Mouse (Mus musculus) CH12.LX (cell line): ENCODE results near the gene Hecw2. TPM values are rescaled to one million over a fixed set of nuclear protein-coding genes. Genes with fewer than 3 reads are reported as not detected.

Source experiments
- DNase-seq: peaks from one replicate; pipeline ENCODE4 v3.0.0-alpha.2; 2013; ENCODE audit errors: extremely low read depth
- H3K27ac ChIP-seq: 2 replicates; pipeline ENCODE4 v1.5.1; 2012; ENCODE audit warnings: low read depth, mild to moderate bottlenecking, control low read depth, moderate library complexity; ENCODE audit not compliant: insufficient read depth
- H3K27me3 ChIP-seq: replicated peaks from 2 replicates; pipeline ENCODE3; 2012; ENCODE audit warnings: inconsistent platforms
- H3K36me3 ChIP-seq, 2 experiments: replicated peaks in 1 of 2; 2 replicates each; pipeline versions ENCODE3 to v1.6.1; 2012; ENCODE audit warnings: inconsistent platforms in 1 of 2, low read length in 1 of 2, mild to moderate bottlenecking in 1 of 2, mixed read lengths in 1 of 2, moderate library complexity in 1 of 2; ENCODE audit not compliant: control insufficient read depth in 1 of 2, insufficient read depth in 1 of 2
- H3K4me1 ChIP-seq, 2 experiments: 2 replicates each; pipeline ENCODE4 v1.6.1; 2012; ENCODE audit warnings: inconsistent platforms in 1 of 2, moderate library complexity in 1 of 2; ENCODE audit not compliant: insufficient read depth in 2 of 2, control insufficient read depth in 1 of 2
- H3K4me2 ChIP-seq: 2 replicates; pipeline ENCODE4 v1.6.1; 2012; ENCODE audit warnings: low read depth, mild to moderate bottlenecking, control low read depth; ENCODE audit not compliant: poor library complexity, insufficient read depth, severe bottlenecking
- H3K4me3 ChIP-seq, 3 experiments: fragments of 150-350 bp in 1 of 3; sonication (generic) in 1 of 3; replicated peaks in 1 of 3; 2 replicates each; pipeline versions ENCODE3 to v1.5.1; 2011 to 2012; ENCODE audit warnings: low read depth in 2 of 3, low read length in 2 of 3, mild to moderate bottlenecking in 2 of 3, moderate library complexity in 2 of 3, control low read depth in 1 of 3, improper control_type of control experiment in 1 of 3, inconsistent platforms in 1 of 3, mixed read lengths in 1 of 3; ENCODE audit not compliant: poor library complexity in 1 of 3
- H3K79me2 ChIP-seq: replicated peaks from 2 replicates; pipeline ENCODE4 v1.6.1; 2012; ENCODE audit warnings: mild to moderate bottlenecking, moderate library complexity; ENCODE audit not compliant: control insufficient read depth, poor library complexity, insufficient read depth, severe bottlenecking; ENCODE audit errors: extremely low read depth
- H3K9ac ChIP-seq: 2 replicates; pipeline ENCODE4 v1.6.1; 2012; ENCODE audit warnings: low read depth, mild to moderate bottlenecking, control low read depth, moderate library complexity; ENCODE audit not compliant: insufficient read depth
- H3K9me3 ChIP-seq: replicated peaks from 2 replicates; pipeline ENCODE3; 2012; ENCODE audit warnings: low read length, inconsistent platforms, mixed read lengths
- BHLHE40 ChIP-seq: IDR thresholded peaks from 2 replicates; pipeline ENCODE4 v1.6.1; 2011; ENCODE audit warnings: mild to moderate bottlenecking, low read depth, low read length, improper control_type of control experiment
- CHD1 ChIP-seq: IDR thresholded peaks from 2 replicates; pipeline ENCODE4 v1.6.1; 2012; ENCODE audit warnings: low read depth, low read length, improper control_type of control experiment, inconsistent platforms
- CHD2 ChIP-seq: IDR thresholded peaks from 2 replicates; pipeline ENCODE4 v1.6.1; 2011; ENCODE audit warnings: low read length, improper control_type of control experiment
- CTCF ChIP-seq, 2 experiments: IDR thresholded peaks in 1 of 2; conservative IDR thresholded peaks in 1 of 2; 2 replicates each; pipeline ENCODE4 v1.5.1; 2011 to 2012; ENCODE audit warnings: low read depth in 2 of 2, low read length in 2 of 2, improper control_type of control experiment in 1 of 2, inconsistent platforms in 1 of 2, mild to moderate bottlenecking in 1 of 2, moderate library complexity in 1 of 2
- ELF1 ChIP-seq: IDR thresholded peaks from 2 replicates; pipeline ENCODE4 v1.6.1; 2014; ENCODE audit warnings: low read depth, mild to moderate bottlenecking, inconsistent platforms, low read length, improper control_type of control experiment
- ETS1 ChIP-seq: conservative IDR thresholded peaks from 2 replicates; pipeline ENCODE4 v1.6.1; 2012; ENCODE audit warnings: low read depth, mild to moderate bottlenecking, inconsistent platforms, low read length, improper control_type of control experiment, moderate library complexity
- HCFC1 ChIP-seq: IDR thresholded peaks from 2 replicates; pipeline ENCODE4 v1.6.1; 2012; ENCODE audit warnings: low read depth, mild to moderate bottlenecking, inconsistent platforms, low read length, improper control_type of control experiment
- IRF4 ChIP-seq: IDR thresholded peaks from 2 replicates; pipeline ENCODE4 v1.6.1; 2014; ENCODE audit warnings: low read depth, mild to moderate bottlenecking, inconsistent platforms, low read length, improper control_type of control experiment
- JUND ChIP-seq: conservative IDR thresholded peaks from 2 replicates; pipeline ENCODE4 v1.6.1; 2011; ENCODE audit warnings: low read depth, low read length, improper control_type of control experiment
- KAT2A ChIP-seq: IDR thresholded peaks from 2 replicates; pipeline ENCODE4 v1.6.1; 2012; ENCODE audit warnings: low read length, improper control_type of control experiment, inconsistent platforms; ENCODE audit not compliant: insufficient replicate concordance
- MAFK ChIP-seq: IDR thresholded peaks from 2 replicates; pipeline ENCODE4 v1.6.1; 2011; ENCODE audit warnings: low read length, improper control_type of control experiment; ENCODE audit not compliant: insufficient replicate concordance
- MAX ChIP-seq: IDR thresholded peaks from 2 replicates; pipeline ENCODE4 v1.6.1; 2011; ENCODE audit warnings: low read length, improper control_type of control experiment
- MAZ ChIP-seq: IDR thresholded peaks from 2 replicates; pipeline ENCODE4 v1.6.1; 2012; ENCODE audit warnings: low read depth, mild to moderate bottlenecking, inconsistent platforms, low read length, improper control_type of control experiment, moderate library complexity
- MEF2A ChIP-seq: IDR thresholded peaks from 2 replicates; pipeline ENCODE4 v1.6.1; 2014; ENCODE audit warnings: low read depth, mild to moderate bottlenecking, inconsistent platforms, low read length, improper control_type of control experiment, borderline replicate concordance
- MXI1 ChIP-seq: IDR thresholded peaks from 2 replicates; pipeline ENCODE4 v1.6.1; 2011; ENCODE audit warnings: mild to moderate bottlenecking, low read depth, low read length, improper control_type of control experiment
- MYC ChIP-seq: IDR thresholded peaks from 2 replicates; pipeline ENCODE4 v1.6.1; 2011; ENCODE audit warnings: low read depth, mild to moderate bottlenecking, improper control_type of control experiment, low read length
- NELFE ChIP-seq: IDR thresholded peaks from 2 replicates; pipeline ENCODE4 v1.6.1; 2011; ENCODE audit warnings: low read depth, low read length, improper control_type of control experiment
- NRF1 ChIP-seq: IDR thresholded peaks from 2 replicates; pipeline ENCODE4 v1.6.1; 2014; ENCODE audit warnings: low read depth, mild to moderate bottlenecking, inconsistent platforms, low read length, improper control_type of control experiment, moderate library complexity
- PAX5 ChIP-seq: IDR thresholded peaks from 2 replicates; pipeline ENCODE4 v1.6.1; 2012; ENCODE audit warnings: low read length, inconsistent platforms, mixed read lengths
- POLR2A ChIP-seq: IDR thresholded peaks from 2 replicates; pipeline ENCODE4 v1.6.1; 2011; ENCODE audit warnings: low read depth, mild to moderate bottlenecking, improper control_type of control experiment, low read length
- POLR2AphosphoS2 ChIP-seq: IDR thresholded peaks from 2 replicates; pipeline ENCODE4 v1.6.1; 2011; ENCODE audit warnings: low read depth, low read length, improper control_type of control experiment
- RAD21 ChIP-seq: IDR thresholded peaks from 2 replicates; pipeline ENCODE4 v1.6.1; 2011; ENCODE audit warnings: low read depth, mild to moderate bottlenecking, low read length, improper control_type of control experiment, moderate library complexity
- RCOR1 ChIP-seq: conservative IDR thresholded peaks from 2 replicates; pipeline ENCODE4 v1.6.1; 2012; ENCODE audit warnings: low read depth, mild to moderate bottlenecking, inconsistent platforms, low read length, improper control_type of control experiment
- SIN3A ChIP-seq: IDR thresholded peaks from 2 replicates; pipeline ENCODE4 v1.6.1; 2012; ENCODE audit warnings: low read length, improper control_type of control experiment, inconsistent platforms
- SMC3 ChIP-seq: IDR thresholded peaks from 2 replicates; pipeline ENCODE4 v1.6.1; 2011; ENCODE audit warnings: low read depth, low read length, improper control_type of control experiment
- TBP ChIP-seq: conservative IDR thresholded peaks from 2 replicates; pipeline ENCODE4 v1.6.1; 2011; ENCODE audit warnings: low read depth, low read length, improper control_type of control experiment
- ZKSCAN1 ChIP-seq: IDR thresholded peaks from 2 replicates; pipeline ENCODE4 v1.6.1; 2012; ENCODE audit warnings: low read depth, inconsistent platforms, low read length, improper control_type of control experiment, borderline replicate concordance
- dilution Hi-C: fragments of 300-500 bp; cut with MboI; formaldehyde crosslinking; loops from 2 replicates; pipeline ENCODE4 v1.14.3; 2020; ENCODE audit warnings: low sequenced_read_pairs; ENCODE audit not compliant: extremely low pct_unique_long_range_greater_than_20kb, extremely low pct_ligation_motif_present
- in situ Hi-C: fragments of 300-500 bp; cut with MboI; formaldehyde crosslinking; loops from 3 replicates; pipeline ENCODE4 v1.14.3; 2019; ENCODE audit warnings: low sequenced_read_pairs, low pct_ligation_motif_present, low pct_unique_long_range_greater_than_20kb, mixed read lengths
- polyA plus RNA-seq: library from polyadenylated mRNA; unstranded; fragments of >175 nt; gene quantifications from 2 replicates; pipeline ENCODE4 v1.2.1, GENCODE M21; 2012; ENCODE audit warnings: low read depth; ENCODE audit not compliant: insufficient read length
- total RNA-seq, 2 experiments: library from RNA; depleted of rRNA; stranded (reverse); fragments of 300-350 nt in 1 of 2; fragments of >200 nt in 1 of 2; gene quantifications; 2 replicates each; pipeline ENCODE4 v1.2.3; 2012 to 2014

Gene Hecw2
- total and polyA plus RNA-seq, 3 experiments: 0.05 to 0.59 (median 0.14) TPM

DNA sequence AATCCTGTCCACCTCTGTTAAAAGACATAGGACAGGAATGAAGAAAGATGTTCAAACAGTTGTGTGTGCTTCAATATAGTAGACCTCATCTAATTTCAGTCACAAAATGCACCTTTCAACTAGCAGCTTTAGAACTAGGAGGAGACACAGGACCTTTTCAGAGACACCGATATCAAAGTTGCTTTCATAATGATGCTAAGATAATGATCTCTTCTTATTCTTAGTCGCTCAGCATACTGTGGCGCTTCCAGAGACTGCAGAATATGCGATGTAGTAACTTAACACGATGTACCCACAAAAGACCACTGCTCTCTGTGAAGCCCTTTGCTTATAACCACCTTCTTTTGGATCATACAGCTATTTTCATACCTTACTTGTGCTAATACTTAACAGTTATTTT is 399.9 kb downstream of the Hecw2 start:
- in situ Hi-C loops (loop anchor here (25.0 kb wide), 1 partner anchor 92 kb away; no protein-coding TSS in a partner anchor), dilution Hi-C loops (no loop called here)

DNA sequence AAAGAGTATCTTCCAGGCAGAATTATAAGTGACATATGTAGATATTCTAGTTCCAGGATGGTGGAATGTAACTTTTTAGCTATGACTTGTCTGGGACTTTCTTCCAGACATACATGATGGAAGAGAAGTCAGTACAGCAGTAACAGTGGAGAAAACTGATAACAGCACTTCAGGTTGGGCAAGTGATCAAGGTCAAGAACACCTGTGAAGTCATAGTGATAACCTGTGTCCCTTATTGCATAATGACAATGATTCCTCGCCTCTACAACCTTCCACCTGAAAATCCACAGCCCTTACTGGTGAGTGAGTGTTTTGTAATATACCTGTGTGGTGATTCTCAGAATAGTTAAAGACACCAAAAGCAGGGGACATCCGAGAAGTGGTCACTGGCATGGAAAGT is 400.7 kb downstream of the Hecw2 start:
- DNase-seq: no peak
- Histone ChIP-seq H3K4me1 (peaks cover 17 to 39% of the 10 kb centered on the region in 2 experiments), H3K27me3 (no peaks in the 10 kb centered on the region), H3K79me2 (no peaks in the 10 kb centered on the region), H3K4me2 (no peak overlapping the region), H3K36me3 (no peaks in the 10 kb centered on the region), H3K9ac (no peak overlapping the region), H3K9me3 (peaks cover 3% of the 10 kb centered on the region), H3K4me3 (no peak overlapping the region), H3K27ac (no peak overlapping the region)
- TF ChIP-seq JUND (no peak), ZKSCAN1 (no peak), CTCF (conservative IDR thresholded peaks at IDR 0.05 in 1 of 2, IDR thresholded peaks at IDR 0.05 in 1 of 2; ENCODE audit: low read depth in 2 of 2, low read length in 2 of 2) (no peak)
- dilution Hi-C loops: no loop called here
- in situ Hi-C loops: loop anchor here (25.0 kb wide), 1 partner anchor 93 kb away; no protein-coding TSS in a partner anchor

More for the DNA sequence above, 399.9 kb downstream of the Hecw2 start:
- H3K9ac ChIP-seq: no peak overlapping the region
- H3K27me3 ChIP-seq: no peaks in the 10 kb centered on the region
- peaks cover 3% of the 10 kb centered on the region for H3K9me3 ChIP-seq
- TF ChIP-seq NRF1 (no peak), KAT2A (no peak), MXI1 (no peak), CHD2 (no peak), MAFK (no peak), ELF1 (no peak), POLR2A (no peak), CHD1 (no peak), RCOR1 (no peak), PAX5 (no peak), MYC (no peak), MEF2A (no peak), SMC3 (no peak)
- H3K36me3 ChIP-seq: no peaks in the 10 kb centered on the region
- no peaks in the 10 kb centered on the region for H3K79me2 ChIP-seq
- H3K4me3 ChIP-seq: no peak overlapping the region
- no peak overlapping the region for H3K27ac ChIP-seq
- no peak for DNase-seq
- H3K4me1 ChIP-seq: peaks cover 17 to 35% of the 10 kb centered on the region in 2 experiments
- H3K4me2 ChIP-seq: no peak overlapping the region; the same call in 1 of the 2 replicates

DNA sequence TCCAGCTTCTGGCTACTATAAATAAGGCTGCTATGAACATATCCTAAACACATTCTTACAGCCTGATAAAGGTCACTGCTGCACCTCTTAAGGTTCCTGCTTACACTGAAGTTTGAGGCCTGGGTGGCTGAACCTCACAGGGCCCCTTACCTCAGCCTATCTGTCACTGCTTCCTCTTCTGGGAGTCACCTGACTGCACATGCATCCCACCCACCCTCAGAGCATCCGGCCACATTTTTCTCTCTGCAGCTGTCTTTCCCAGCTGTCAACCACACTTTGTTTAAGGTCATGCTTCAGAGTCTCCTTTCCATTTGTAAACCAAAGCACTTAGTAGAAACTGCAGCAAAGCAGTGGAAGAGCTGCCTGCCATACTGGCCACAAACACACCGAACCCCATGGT is 403.6 kb downstream of the Hecw2 start:
- dilution Hi-C loops: no loop called here
- Histone ChIP-seq H3K79me2 (no peaks in the 10 kb centered on the region), H3K9ac (no peak overlapping the region), H3K4me1 (peaks cover 13 to 38% of the 10 kb centered on the region in 2 experiments), H3K4me3 (no peak overlapping the region), H3K36me3 (no peaks in the 10 kb centered on the region), H3K27ac (peak overlapping the region; percentile 78), H3K9me3 (peaks cover 3% of the 10 kb centered on the region), H3K27me3 (no peaks in the 10 kb centered on the region), H3K4me2 (peak overlapping the region; percentile 39; the same call in 1 of the 2 replicates)
- peak; percentile 93 for DNase-seq
- in situ Hi-C loops: loop anchor here (25.0 kb wide), 1 partner anchor 96 kb away; no protein-coding TSS in a partner anchor
- TF ChIP-seq MXI1: peak; percentile 77
- TF ChIP-seq MYC: peak; percentile 79
- no peak for TF ChIP-seq PAX5
- no peak; the same call in 1 of the 2 replicates for TF ChIP-seq RAD21
- peak; percentile 34; the same call in 1 of the 2 replicates for TF ChIP-seq TBP
- TF ChIP-seq BHLHE40: peak; percentile 99
- peak; percentile 66; the same call in 1 of the 2 replicates for TF ChIP-seq MAZ
- peak; percentile 67 for TF ChIP-seq HCFC1
- TF ChIP-seq MAX: peak; percentile 80
- TF ChIP-seq ETS1: peak; percentile 98
- TF ChIP-seq POLR2AphosphoS2: no peak
- TF ChIP-seq IRF4: peak; percentile 74
- TF ChIP-seq POLR2A: peak; percentile 39; the same call in 1 of the 2 replicates
- peak; percentile 94 for TF ChIP-seq SIN3A
- TF ChIP-seq CHD1: no peak
- no peak for TF ChIP-seq NELFE
- TF ChIP-seq ELF1: peak; percentile 73
